Mouse (Mus musculus): ENCODE data around the gene Slc13a2. TPM values are rescaled to one million over a fixed set of nuclear protein-coding genes. Genes with fewer than 3 reads are reported as not detected.

The Slc13a2 gene
- polyA plus RNA-seq, 1 experiment from 2014 or later, result 31.4 TPM

- H3K4me2 ChIP-seq (replicated peaks; ENCODE audit: low read depth), result no peak overlapping the region
- no peak for TF ChIP-seq CTCF (IDR thresholded peaks at IDR 0.05; ENCODE audit: low read depth)
- no peak for ATAC-seq
- H3K27me3 ChIP-seq (replicated peaks; ENCODE audit: control insufficient read depth, insufficient read depth, low read length), result no peaks in the 10 kb centered on the region
- no peak overlapping the region for H3K4me3 ChIP-seq (ENCODE audit: low read depth, low read length)
- 56% methylated on average over 3 of the region's 3 CpGs for WGBS
- no peak overlapping the region for H3K9ac ChIP-seq (ENCODE audit: low read depth, low read length)
- no peaks in the 10 kb centered on the region for H3K4me1 ChIP-seq (replicated peaks; ENCODE audit: control insufficient read depth, insufficient read depth, low read length)
- no peaks in the 10 kb centered on the region for H3K9me3 ChIP-seq (ENCODE audit: control insufficient read depth)
- no peaks in the 10 kb centered on the region for H3K36me3 ChIP-seq (ENCODE audit: control insufficient read depth, insufficient read depth)
- H3K27ac ChIP-seq (ENCODE audit: low read depth, low read length), result no peak overlapping the region
Observed at GRCm38 (mm10) chr11:78392728-78393127, 29.3 kb downstream of the Slc13a2 start.

GRCm38 (mm10) chr11:78386508-78387043 lies 35.4 kb downstream of the Slc13a2 start, which contains the start of gene Foxn1:
Gene Foxn1 (minus strand): TSS chr11:78386558.
- WGBS, result 70% methylated on average over 10 of the region's 14 CpGs
- Histone ChIP-seq H3K9ac (ENCODE audit: low read depth, low read length) (no peak within 1 kb of the TSS), H3K4me1 (replicated peaks; ENCODE audit: control insufficient read depth, insufficient read depth, low read length) (no peaks in the 10 kb centered on the region), H3K4me3 (ENCODE audit: low read depth, low read length) (no peak within 1 kb of the TSS), H3K4me2 (replicated peaks; ENCODE audit: low read depth) (no peak within 1 kb of the TSS), H3K27me3 (replicated peaks; ENCODE audit: control insufficient read depth, insufficient read depth, low read length) (no peaks in the 10 kb centered on the region), H3K36me3 (ENCODE audit: control insufficient read depth, insufficient read depth) (no peaks in the 10 kb centered on the region), H3K9me3 (ENCODE audit: control insufficient read depth) (no peaks in the 10 kb centered on the region), H3K27ac (ENCODE audit: low read depth, low read length) (no peak within 1 kb of the TSS)
- TF ChIP-seq CTCF (IDR thresholded peaks at IDR 0.05; ENCODE audit: low read depth), result no peak
- no peak for ATAC-seq

GRCm38 (mm10) chr11:78385776-78386175 lies 36.2 kb downstream of the Slc13a2 start:
- Histone ChIP-seq H3K36me3 (ENCODE audit: control insufficient read depth, insufficient read depth) (no peaks in the 10 kb centered on the region), H3K27ac (ENCODE audit: low read depth, low read length) (no peak overlapping the region), H3K4me3 (ENCODE audit: low read depth, low read length) (no peak overlapping the region), H3K9ac (ENCODE audit: low read depth, low read length) (no peak overlapping the region), H3K27me3 (replicated peaks; ENCODE audit: control insufficient read depth, insufficient read depth, low read length) (no peaks in the 10 kb centered on the region), H3K4me1 (replicated peaks; ENCODE audit: control insufficient read depth, insufficient read depth, low read length) (no peaks in the 10 kb centered on the region), H3K9me3 (ENCODE audit: control insufficient read depth) (no peaks in the 10 kb centered on the region), H3K4me2 (replicated peaks; ENCODE audit: low read depth) (no peak overlapping the region)
- no peak for TF ChIP-seq CTCF (IDR thresholded peaks at IDR 0.05; ENCODE audit: low read depth)
- 77% methylated on average over 10 of the region's 10 CpGs for WGBS
- ATAC-seq, result no peak

GRCm38 (mm10) chr11:78382701-78383100 lies 39.3 kb downstream of the Slc13a2 start:
- Histone ChIP-seq H3K9ac (ENCODE audit: low read depth, low read length) (no peak overlapping the region), H3K4me1 (replicated peaks; ENCODE audit: control insufficient read depth, insufficient read depth, low read length) (no peaks in the 10 kb centered on the region), H3K4me2 (replicated peaks; ENCODE audit: low read depth) (no peak overlapping the region), H3K27ac (ENCODE audit: low read depth, low read length) (no peak overlapping the region), H3K36me3 (ENCODE audit: control insufficient read depth, insufficient read depth) (no peaks in the 10 kb centered on the region), H3K27me3 (replicated peaks; ENCODE audit: control insufficient read depth, insufficient read depth, low read length) (no peaks in the 10 kb centered on the region), H3K4me3 (ENCODE audit: low read depth, low read length) (no peak overlapping the region), H3K9me3 (ENCODE audit: control insufficient read depth) (no peaks in the 10 kb centered on the region)
- TF ChIP-seq CTCF (IDR thresholded peaks at IDR 0.05; ENCODE audit: low read depth), result no peak
- WGBS, result 49% methylated on average over 5 of the region's 5 CpGs
- no peak for ATAC-seq

- Histone ChIP-seq H3K4me1 (replicated peaks; ENCODE audit: control insufficient read depth, insufficient read depth, low read length) (no peaks in the 10 kb centered on the region), H3K27ac (ENCODE audit: low read depth, low read length) (no peak overlapping the region), H3K27me3 (replicated peaks; ENCODE audit: control insufficient read depth, insufficient read depth, low read length) (no peaks in the 10 kb centered on the region), H3K9me3 (ENCODE audit: control insufficient read depth) (no peaks in the 10 kb centered on the region), H3K4me2 (replicated peaks; ENCODE audit: low read depth) (no peak overlapping the region), H3K9ac (ENCODE audit: low read depth, low read length) (no peak overlapping the region), H3K36me3 (ENCODE audit: control insufficient read depth, insufficient read depth) (no peaks in the 10 kb centered on the region), H3K4me3 (ENCODE audit: low read depth, low read length) (no peak overlapping the region)
- no peak for TF ChIP-seq CTCF (IDR thresholded peaks at IDR 0.05; ENCODE audit: low read depth)
- no peak for ATAC-seq
- WGBS, result 59% methylated on average over 7 of the region's 7 CpGs
Observed at GRCm38 (mm10) chr11:78382286-78382685, 39.7 kb downstream of the Slc13a2 start.

- ATAC-seq, result no peak
- H3K36me3 ChIP-seq (ENCODE audit: control insufficient read depth, insufficient read depth), result no peaks in the 10 kb centered on the region
- 80% methylated on average over 3 of the region's 3 CpGs for WGBS
Observed at GRCm38 (mm10) chr11:78380996-78381395, 41.0 kb downstream of the Slc13a2 start.

GRCm38 (mm10) chr11:78380351-78380750 lies 41.7 kb downstream of the Slc13a2 start:
- H3K4me1 ChIP-seq (replicated peaks; ENCODE audit: control insufficient read depth, insufficient read depth, low read length), result no peaks in the 10 kb centered on the region
- WGBS, result 80% methylated on average over 4 of the region's 4 CpGs
- H3K27ac ChIP-seq (ENCODE audit: low read depth, low read length), result no peak overlapping the region
- no peaks in the 10 kb centered on the region for H3K36me3 ChIP-seq (ENCODE audit: control insufficient read depth, insufficient read depth)
- H3K4me3 ChIP-seq (ENCODE audit: low read depth, low read length), result no peak overlapping the region
- ATAC-seq, result no peak
- H3K9ac ChIP-seq (ENCODE audit: low read depth, low read length), result no peak overlapping the region
- no peaks in the 10 kb centered on the region for H3K27me3 ChIP-seq (replicated peaks; ENCODE audit: control insufficient read depth, insufficient read depth, low read length)
- no peak for TF ChIP-seq CTCF (IDR thresholded peaks at IDR 0.05; ENCODE audit: low read depth)
- H3K4me2 ChIP-seq (replicated peaks; ENCODE audit: low read depth), result no peak overlapping the region
- no peaks in the 10 kb centered on the region for H3K9me3 ChIP-seq (ENCODE audit: control insufficient read depth)

More at GRCm38 (mm10) chr11:78380996-78381395, 41.0 kb downstream of the Slc13a2 start:
- no peak overlapping the region for H3K4me2 ChIP-seq (replicated peaks; ENCODE audit: low read depth)
- H3K9me3 ChIP-seq (ENCODE audit: control insufficient read depth), result no peaks in the 10 kb centered on the region
- no peak overlapping the region for H3K9ac ChIP-seq (ENCODE audit: low read depth, low read length)
- no peaks in the 10 kb centered on the region for H3K27me3 ChIP-seq (replicated peaks; ENCODE audit: control insufficient read depth, insufficient read depth, low read length)
- H3K27ac ChIP-seq (ENCODE audit: low read depth, low read length), result no peak overlapping the region
- no peak for TF ChIP-seq CTCF (IDR thresholded peaks at IDR 0.05; ENCODE audit: low read depth)
- no peaks in the 10 kb centered on the region for H3K4me1 ChIP-seq (replicated peaks; ENCODE audit: control insufficient read depth, insufficient read depth, low read length)
- H3K4me3 ChIP-seq (ENCODE audit: low read depth, low read length), result no peak overlapping the region

Measured in intestine, postnatal 0 days (tissue).